Mouse (Mus musculus) lung, postnatal 0 days (tissue): ENCODE measurements around the gene Slc17a8.

Source experiments
- CTCF ChIP-seq: IDR thresholded peaks from 2 replicates; pipeline ENCODE4 v1.5.1; 2016; ENCODE audit warnings: antibody characterized with exemption, mild to moderate bottlenecking
- EP300 ChIP-seq: IDR thresholded peaks from 2 replicates; pipeline ENCODE4 v1.6.1; 2016; ENCODE audit warnings: antibody characterized with exemption, mild to moderate bottlenecking, control low read depth

- no peak for TF ChIP-seq EP300
- TF ChIP-seq CTCF = no peak
Observed at GRCm38 (mm10) chr10:89551657-89552056, 69.4 kb downstream of the Slc17a8 start.
